Mouse (Mus musculus) heart, adult 2 months (tissue): ENCODE results near the gene Lrrn4cl.
A peak's percentile ranks its signal among the peaks of the same experiment; 100 is the strongest.

Experiments used
- CTCF ChIP-seq: fragments of 200-600 bp; IDR thresholded peaks from 2 replicates; pipeline ENCODE4 v1.8.1; 2022; ENCODE audit warnings: antibody characterized with exemption, mild to moderate bottlenecking, moderate library complexity
- EP300 ChIP-seq: fragments of 200-500 bp; IDR thresholded peaks from 2 replicates; pipeline ENCODE4 v1.6.1; 2011; ENCODE audit warnings: low read depth, low read length, control low read depth; ENCODE audit not compliant: insufficient read depth

DNA sequence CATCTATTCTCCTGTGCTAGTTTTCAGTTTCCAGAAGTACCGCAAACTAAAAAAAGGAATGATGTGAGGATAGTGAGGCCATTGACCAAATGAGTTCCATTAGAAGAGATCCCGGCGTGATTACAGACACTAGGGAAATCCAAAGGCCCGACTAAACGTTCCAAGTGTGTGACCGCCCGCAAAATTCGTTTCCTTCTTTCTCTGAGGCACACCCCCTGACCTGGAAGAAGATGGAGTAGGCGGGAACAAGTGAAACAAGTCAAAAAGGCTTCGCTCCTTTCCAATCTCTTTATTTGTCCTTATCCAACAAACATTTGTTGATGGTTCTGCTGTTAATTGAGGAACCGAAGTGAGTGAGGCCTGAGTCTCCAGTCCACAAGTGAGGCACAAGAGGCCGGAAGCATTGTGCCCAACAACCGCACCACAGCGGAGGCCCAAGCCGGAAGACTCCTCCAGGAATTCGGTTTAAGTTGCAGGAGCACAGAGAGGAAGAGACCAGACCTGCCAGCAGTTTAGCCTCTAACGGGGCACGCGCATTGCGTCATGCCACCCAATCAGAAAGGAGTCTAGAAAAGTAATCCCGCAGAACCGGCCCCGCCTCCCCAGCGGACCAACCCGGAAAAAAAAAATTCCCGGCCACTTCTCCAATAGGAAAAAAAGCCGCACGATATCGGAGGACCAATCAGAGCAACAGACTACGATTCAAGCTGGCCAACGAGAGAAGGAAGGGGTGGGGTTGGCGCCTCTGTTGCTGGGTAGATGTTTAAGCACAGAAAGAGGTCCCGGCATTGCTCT is 31.6 kb upstream of the Lrrn4cl start, which contains the start of gene Ttc9c:
- no peak for TF ChIP-seq CTCF
- TF ChIP-seq EP300: peak; percentile 79
